Mouse (Mus musculus): ENCODE measurements around the gene Tnnc1.

The Tnnc1 gene

GRCm38 (mm10) chr14:31211854-31212253 is 3.7 kb downstream of the Tnnc1 start:
- in situ Hi-C loops (cut with MboI, MseI): loop anchor here (5.0 kb wide), 2 partner anchors 40 to 100 kb away; partner anchors contain the start of genes Bap1 and Phf7

GRCm38 (mm10) chr14:31212499-31212898 is 4.4 kb downstream of the Tnnc1 start:
- in situ Hi-C loops (cut with MboI, MseI): loop anchor here (5.0 kb wide), 2 partner anchors 40 to 100 kb away; partner anchors contain the start of genes Bap1 and Phf7

GRCm38 (mm10) chr14:31213868-31214267 is 5.8 kb downstream of the Tnnc1 start:
- in situ Hi-C loops (cut with MboI, MseI): loop anchor here (5.0 kb wide), 2 partner anchors 38 to 98 kb away; partner anchors contain the start of genes Bap1 and Phf7

- in situ Hi-C loops (cut with MboI, MseI): loop anchor here (5.0 kb wide), 2 partner anchors 38 to 98 kb away; partner anchors contain the start of genes Bap1 and Phf7
Observed at GRCm38 (mm10) chr14:31214684-31215083, 6.6 kb downstream of the Tnnc1 start.

- in situ Hi-C loops (cut with MboI, MseI): no loop called here
Observed at GRCm38 (mm10) chr14:31215157-31216002, 7.3 kb downstream of the Tnnc1 start.

GRCm38 (mm10) chr14:31216846-31217245 is 8.7 kb downstream of the Tnnc1 start, which contains the start of gene Nisch:
Gene Nisch (minus strand): TSS chr14:31216946.
- in situ Hi-C loops (cut with MboI, MseI): no loop called here

GRCm38 (mm10) chr14:31217666-31218065 is 9.6 kb downstream of the Tnnc1 start, which contains the start of gene Sema3g:
Gene Sema3g (plus strand): TSS chr14:31217860.
- in situ Hi-C loops (cut with MboI, MseI): no loop called here

GRCm38 (mm10) chr14:31226978-31227377 is 18.9 kb downstream of the Tnnc1 start:
- in situ Hi-C loops (cut with MboI, MseI): no loop called here

- in situ Hi-C loops (cut with MboI, MseI): no loop called here
Observed at GRCm38 (mm10) chr14:31228234-31228633, 20.1 kb downstream of the Tnnc1 start.

GRCm38 (mm10) chr14:31230442-31230841 is 22.3 kb downstream of the Tnnc1 start:
- in situ Hi-C loops (cut with MboI, MseI): no loop called here

GRCm38 (mm10) chr14:31232404-31233069 is 24.4 kb downstream of the Tnnc1 start:
- in situ Hi-C loops (cut with MboI, MseI): no loop called here

- in situ Hi-C loops (cut with MboI, MseI): no loop called here
Observed at GRCm38 (mm10) chr14:31233070-31233995, 25.2 kb downstream of the Tnnc1 start.

- in situ Hi-C loops (cut with MboI, MseI): no loop called here
Observed at GRCm38 (mm10) chr14:31233996-31234591, 26.0 kb downstream of the Tnnc1 start.

- in situ Hi-C loops (cut with MboI, MseI): no loop called here
Observed at GRCm38 (mm10) chr14:31237101-31237882, 29.2 kb downstream of the Tnnc1 start.

GRCm38 (mm10) chr14:31240528-31240927 is 32.4 kb downstream of the Tnnc1 start:
- in situ Hi-C loops (cut with MboI, MseI): no loop called here

- in situ Hi-C loops (cut with MboI, MseI): no loop called here
Observed at GRCm38 (mm10) chr14:31244777-31245176, 36.7 kb downstream of the Tnnc1 start.

- in situ Hi-C loops (cut with MboI, MseI): no loop called here
Observed at GRCm38 (mm10) chr14:31245946-31246345, 37.8 kb downstream of the Tnnc1 start.

GRCm38 (mm10) chr14:31248396-31248795 is 40.3 kb downstream of the Tnnc1 start:
- in situ Hi-C loops (cut with MboI, MseI): no loop called here

GRCm38 (mm10) chr14:31250222-31251083 is 42.3 kb downstream of the Tnnc1 start:
- in situ Hi-C loops (cut with MboI, MseI): loop anchor here (5.0 kb wide), 1 partner anchor 38 kb away; no protein-coding TSS in a partner anchor
